Mouse (Mus musculus): ENCODE data around the gene Tmem123. TPM values are rescaled to one million over a fixed set of nuclear protein-coding genes. Genes with fewer than 3 reads are reported as not detected.
A peak's percentile ranks its signal among the peaks of the same experiment; 100 is the strongest.

The Tmem123 gene
- total RNA-seq (2021) = 100 to 1,000 TPM; 201 to 219 TPM
- long read RNA-seq, experiment 1, transcript Tmem123-201 (5 exons, 2,907 nt) = major isoform, 112 of 136 reads
- long read RNA-seq, experiment 1, partial matches to known transcripts = 5 of 136 reads
- long read RNA-seq, experiment 1, other reads (novel, unspliced or antisense) = 19 of 136 reads
- long read RNA-seq, experiment 2, transcript Tmem123-201 (5 exons, 2,907 nt) = major isoform, 64 of 71 reads
- long read RNA-seq, experiment 2, partial matches to known transcripts = 0 of 71 reads
- long read RNA-seq, experiment 2, other reads (novel, unspliced or antisense) = 5 of 71 reads

- DNase-seq = peak; percentile 100
Measured at GRCm38 (mm10) chr9:7763614-7764300, at the start of gene Tmem123. TSS of gene Tmem123 (plus strand) at chr9:7764041.

DNA sequence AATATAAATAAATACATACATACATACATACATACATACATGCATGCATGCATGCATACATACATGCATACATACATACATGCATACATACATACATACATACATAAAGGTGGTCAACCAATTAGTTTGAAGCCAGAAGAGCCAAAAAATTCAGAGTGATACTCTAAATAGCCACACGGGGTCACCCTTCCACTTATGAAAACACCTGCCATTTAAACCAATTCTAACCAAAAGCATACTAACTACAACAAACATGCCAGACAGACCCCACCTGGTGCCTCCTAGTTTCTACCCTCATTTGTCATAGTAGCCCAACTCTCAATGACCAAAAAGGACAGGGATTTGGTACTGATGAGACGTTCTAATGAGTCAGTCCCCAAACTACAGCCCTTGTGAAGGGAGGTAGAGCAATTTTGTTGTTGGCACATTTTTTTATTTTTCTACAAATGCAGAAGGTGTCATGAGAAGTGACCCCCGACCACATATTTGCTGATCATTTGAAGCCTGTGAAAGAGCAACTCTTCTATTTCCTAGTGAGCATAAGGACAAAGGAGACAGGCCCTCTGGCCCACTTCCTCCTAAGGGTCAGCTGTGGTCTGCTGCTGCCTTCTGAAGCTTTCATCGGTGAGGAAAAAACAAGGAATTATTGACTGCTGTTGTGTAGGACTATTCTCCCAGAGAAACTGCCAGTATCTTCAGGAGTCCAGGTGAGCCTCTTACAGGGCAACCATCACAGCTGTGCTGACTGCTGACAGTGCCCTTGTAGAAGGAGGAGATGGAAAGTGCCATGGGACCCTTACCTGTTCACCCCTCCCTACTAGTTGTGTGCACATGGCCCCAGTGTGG lies 49.6 kb upstream of the Tmem123 start:
- peak in 1 of 2 experiments; percentile 50 for DNase-seq

GRCm38 (mm10) chr9:7714908-7715175 lies 49.0 kb upstream of the Tmem123 start:
- DNase-seq = no peak

DNA sequence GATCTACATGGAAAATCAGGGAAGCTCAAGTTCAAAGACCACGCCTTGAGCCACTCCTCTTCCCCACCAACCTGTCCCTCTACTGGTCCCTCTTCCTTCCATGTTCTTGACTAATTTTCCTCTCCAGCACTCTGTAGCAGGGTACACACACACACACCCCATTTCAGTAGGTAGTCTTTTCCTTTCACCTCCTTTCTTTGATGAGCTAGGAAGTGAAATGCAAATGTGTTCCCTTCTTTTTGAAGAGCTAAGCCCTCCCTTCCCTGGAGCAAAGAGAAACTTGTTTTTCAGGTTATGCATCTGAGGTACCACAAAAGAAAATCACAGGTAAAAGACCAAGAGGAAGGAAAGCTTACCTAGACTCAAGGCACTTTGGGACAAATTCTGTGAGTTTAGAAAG lies 42.3 kb upstream of the Tmem123 start:
- DNase-seq = no peak

- DNase-seq = no peak
Measured at GRCm38 (mm10) chr9:7728997-7729396, 34.8 kb upstream of the Tmem123 start.

DNA sequence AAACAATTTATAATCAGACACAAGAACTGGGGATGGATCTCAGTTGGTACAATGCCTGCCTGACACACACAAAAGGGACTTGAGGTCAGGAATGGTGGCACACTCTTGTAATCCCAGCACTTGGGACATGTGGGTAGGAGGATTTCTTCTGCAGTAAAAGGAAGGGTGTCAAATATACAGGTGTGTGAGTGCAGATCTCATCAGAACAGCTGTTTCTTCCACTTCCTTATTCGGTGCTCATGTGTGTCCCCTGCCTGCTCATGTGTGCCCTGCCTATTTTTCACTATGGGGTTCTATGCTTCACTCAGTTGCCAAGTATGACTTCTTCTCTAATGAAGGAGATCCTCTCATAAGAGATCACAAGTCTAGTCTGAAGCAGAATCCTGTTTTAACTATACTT lies 21.1 kb upstream of the Tmem123 start:
- no peak for DNase-seq

DNA sequence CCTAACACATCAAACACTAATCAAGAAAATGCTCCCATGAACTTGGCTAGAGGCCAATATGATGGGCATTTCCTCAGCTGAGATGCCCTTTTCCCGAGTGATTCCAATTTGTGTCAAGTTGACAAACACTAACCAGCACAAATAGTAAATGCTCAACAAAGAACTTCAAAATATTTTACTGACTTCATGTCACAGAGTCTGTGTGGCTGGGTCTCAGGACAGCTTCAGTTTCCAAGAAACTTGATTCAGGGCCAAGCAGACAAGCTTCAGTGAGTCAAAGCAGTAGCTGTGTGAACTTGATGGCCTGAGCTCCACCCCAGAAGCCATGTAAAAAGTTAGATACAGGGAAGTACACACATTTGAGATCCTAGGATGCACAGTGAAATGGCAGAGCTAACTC lies 19.7 kb upstream of the Tmem123 start:
- no peak for DNase-seq

- DNase-seq = no peak
Measured at GRCm38 (mm10) chr9:7748881-7749280, 15.0 kb upstream of the Tmem123 start.

- peak; percentile 84 for DNase-seq
Measured at GRCm38 (mm10) chr9:7749537-7749936, 14.3 kb upstream of the Tmem123 start.

DNA sequence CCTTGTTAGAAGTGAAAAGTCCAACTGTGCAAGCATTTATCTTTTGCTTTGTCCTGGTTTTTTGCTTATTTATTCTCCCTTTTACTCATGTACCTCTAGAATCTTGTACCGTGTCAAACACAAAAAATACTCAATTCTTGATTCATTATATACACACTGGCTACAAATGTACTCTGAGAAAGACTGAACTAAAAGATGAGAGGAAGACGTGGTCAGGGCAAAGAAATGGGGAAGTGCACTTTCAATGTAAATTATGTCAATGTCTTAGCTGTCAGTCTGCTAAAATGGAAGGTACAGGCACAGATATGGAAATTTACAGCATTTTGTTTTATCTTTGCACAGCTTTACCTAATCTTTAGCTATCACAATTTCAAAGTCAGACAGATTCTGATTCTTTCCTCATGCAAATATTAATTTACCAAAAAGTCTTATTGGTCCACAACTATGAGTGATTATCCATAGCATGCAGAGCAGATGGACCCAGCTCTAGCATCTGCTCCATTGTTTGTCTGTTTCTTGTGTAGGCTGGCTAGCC lies 7.9 kb upstream of the Tmem123 start:
- no peak for DNase-seq

DNA sequence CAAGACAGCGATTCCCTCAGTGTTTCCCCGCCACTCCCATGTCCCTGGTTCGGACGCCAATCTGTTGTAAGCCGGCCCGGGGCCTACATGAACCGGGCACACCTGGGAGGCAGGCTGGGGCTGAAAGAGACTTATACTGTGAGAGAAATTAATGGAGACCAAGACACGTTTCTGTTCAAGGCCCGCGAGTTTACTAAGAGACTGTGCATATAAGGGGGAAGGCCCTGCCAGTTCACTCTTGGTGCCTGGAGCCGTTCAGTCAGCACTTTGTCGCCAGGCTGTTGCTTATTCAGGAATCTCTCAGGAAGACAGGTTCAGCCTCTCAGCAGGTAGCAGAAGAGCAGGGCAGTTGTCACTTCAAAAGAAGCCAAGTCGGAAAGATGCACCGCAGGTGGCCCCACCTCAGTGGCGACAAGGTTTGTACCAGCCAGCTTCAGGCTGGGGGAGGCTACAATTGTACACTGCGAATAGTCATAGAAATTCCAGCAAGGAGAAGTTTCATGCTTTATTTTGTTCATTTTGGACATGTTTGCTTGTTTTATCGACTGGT lies 1.9 kb upstream of the Tmem123 start:
- no peak for DNase-seq

GRCm38 (mm10) chr9:7762741-7763140 lies 1.1 kb upstream of the Tmem123 start:
- no peak for DNase-seq

GRCm38 (mm10) chr9:7764463-7764871 lies 626 bp downstream of the Tmem123 start:
- peak; percentile 60 to 63 for DNase-seq

GRCm38 (mm10) chr9:7765236-7765635 lies 1.4 kb downstream of the Tmem123 start:
- no peak for DNase-seq

DNA sequence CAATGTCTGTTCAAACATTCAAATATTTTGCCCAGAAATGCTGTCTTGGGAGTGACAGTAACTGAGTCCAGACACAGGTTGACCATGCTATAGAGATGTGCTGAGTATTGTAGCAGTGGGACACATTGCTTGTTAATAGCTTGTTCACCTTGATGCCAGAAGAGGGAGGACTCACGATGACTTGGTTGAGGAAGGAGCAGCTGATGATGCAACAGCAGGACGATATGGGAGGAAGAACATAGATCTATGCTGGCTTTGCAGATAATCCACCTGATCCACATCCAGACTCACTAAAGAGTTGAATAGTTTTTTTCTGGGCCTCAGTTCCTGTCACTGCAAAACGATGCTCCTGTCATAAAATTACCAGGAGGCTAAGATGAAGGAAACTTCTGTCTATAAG lies 2.7 kb downstream of the Tmem123 start:
- no peak for DNase-seq

DNA sequence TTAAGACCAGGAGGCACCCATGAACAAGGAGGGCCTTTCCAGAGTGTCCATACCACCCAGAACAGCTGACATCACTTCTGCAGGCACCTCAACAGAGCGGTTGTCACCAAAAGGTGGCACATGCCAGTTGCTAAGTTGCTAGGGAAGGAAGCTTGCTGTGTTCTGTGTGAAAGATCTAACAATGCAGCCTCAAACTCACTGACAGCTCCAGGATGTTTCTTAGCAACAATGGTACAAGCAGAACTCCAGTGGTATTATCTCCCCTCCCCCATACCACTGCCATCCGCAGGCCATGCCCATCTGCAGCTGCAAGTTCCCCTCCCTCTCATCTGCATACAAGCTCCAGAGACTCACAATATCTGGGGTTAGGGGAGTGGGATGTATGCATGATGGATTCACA lies 3.7 kb downstream of the Tmem123 start:
- DNase-seq = no peak

GRCm38 (mm10) chr9:7769081-7769480 lies 5.2 kb downstream of the Tmem123 start:
- DNase-seq = no peak

- no peak for DNase-seq
Measured at GRCm38 (mm10) chr9:7769491-7769890, 5.7 kb downstream of the Tmem123 start.

DNA sequence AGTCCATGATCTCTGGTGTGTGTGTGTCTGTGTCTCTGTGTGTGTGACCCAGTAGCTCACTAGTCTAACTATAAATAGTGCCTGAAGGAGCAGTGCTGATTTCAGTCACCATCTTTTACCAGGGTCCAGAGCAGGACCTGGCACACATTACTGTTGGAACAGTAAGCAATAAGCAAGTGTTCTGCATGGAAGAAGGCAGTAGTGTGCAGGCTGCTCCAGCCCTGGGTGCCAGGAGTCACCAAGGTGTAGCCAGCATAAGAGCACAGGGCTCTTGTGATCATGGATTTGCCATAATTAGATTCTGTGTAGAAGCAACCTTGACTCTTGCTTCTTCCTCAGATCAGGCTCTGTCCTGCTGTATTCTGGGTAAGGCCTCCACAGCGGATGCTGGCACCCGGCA lies 8.5 kb downstream of the Tmem123 start:
- DNase-seq = no peak

- DNase-seq = no peak
Measured at GRCm38 (mm10) chr9:7772773-7773454, 9.1 kb downstream of the Tmem123 start.

DNA sequence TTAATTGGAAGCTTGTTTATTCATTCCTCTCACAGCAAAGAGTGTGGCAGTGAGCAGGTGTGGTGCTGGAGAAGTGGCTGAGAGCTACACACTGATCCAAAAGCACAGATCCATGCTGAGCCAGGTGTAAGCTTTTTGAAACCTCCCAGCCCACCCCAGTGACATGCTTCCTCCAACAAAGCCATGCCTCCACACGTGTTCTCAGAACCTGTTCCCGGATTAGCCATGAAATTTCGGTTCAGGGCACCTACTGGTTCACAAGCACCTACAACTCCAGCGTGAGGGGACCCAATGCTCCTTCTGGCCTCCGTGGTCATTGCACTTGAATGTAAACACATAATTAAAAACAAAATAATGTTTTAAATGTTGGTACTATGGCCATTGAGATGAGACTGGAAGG lies 9.8 kb downstream of the Tmem123 start:
- DNase-seq = no peak

GRCm38 (mm10) chr9:7774538-7774937 lies 10.7 kb downstream of the Tmem123 start:
- DNase-seq = no peak

Data from adrenal gland, postnatal 36 days (tissue).